Mouse (Mus musculus) neutrophil, adult 5-6 weeks (primary cell): Measurements from ENCODE around the gene Borcs6. TPM values are rescaled to one million over a fixed set of nuclear protein-coding genes. Genes with fewer than 3 reads are reported as not detected.
"Not testable (repeated sequence)": the region's sequence is repeated elsewhere in the genome, so short reads cannot be mapped to it uniquely, and the experiment has no call there.

Experiments
- ATAC-seq: fragments of 151-379, 151-347 bp; 2 replicates; pipeline ENCODE4 v1.8.0; 2017; ENCODE audit warnings: mild to moderate bottlenecking, moderate TSS enrichment; ENCODE audit not compliant: insufficient number of reproducible peaks, poor library complexity, low FRiP score, severe bottlenecking; ENCODE audit errors: extremely low read depth
- total RNA-seq: library from RNA; stranded (forward); fragments of 200-1000 nt; gene quantifications from 2 replicates; pipeline ENCODE4 v1.2.3, GENCODE M21; 2017

Gene Borcs6
- total RNA-seq, 1 experiment from 2014 or later: 28.4 TPM

- no peak for ATAC-seq
These were observed 22.1 kb downstream of the Borcs6 start for GRCm38 (mm10) chr11:69081613-69082012.

- no peak for ATAC-seq
These were observed 26.1 kb downstream of the Borcs6 start for GRCm38 (mm10) chr11:69085608-69086007.

GRCm38 (mm10) chr11:69086390-69086789, 26.9 kb downstream of the Borcs6 start:
- ATAC-seq: no peak

GRCm38 (mm10) chr11:69087082-69087481, 27.6 kb downstream of the Borcs6 start:
- ATAC-seq: no peak

- no peak for ATAC-seq
These were observed 28.1 kb downstream of the Borcs6 start for GRCm38 (mm10) chr11:69087597-69087996.

GRCm38 (mm10) chr11:69088103-69088855, 28.8 kb downstream of the Borcs6 start, which contains the start of gene Vamp2:
Vamp2 (plus strand) TSS chr11:69088490.
- ATAC-seq: peak; percentile 59

GRCm38 (mm10) chr11:69088856-69089615, 29.5 kb downstream of the Borcs6 start:
- no peak for ATAC-seq

GRCm38 (mm10) chr11:69089616-69090290, 30.2 kb downstream of the Borcs6 start:
- ATAC-seq: no peak

GRCm38 (mm10) chr11:69090367-69090766, 30.9 kb downstream of the Borcs6 start:
- ATAC-seq: no peak

GRCm38 (mm10) chr11:69091566-69092385, 32.3 kb downstream of the Borcs6 start:
- ATAC-seq: no peak

- no peak for ATAC-seq
These were observed 32.9 kb downstream of the Borcs6 start for GRCm38 (mm10) chr11:69092386-69092751.

- ATAC-seq: no peak
These were observed 33.4 kb downstream of the Borcs6 start for GRCm38 (mm10) chr11:69092871-69093270.

GRCm38 (mm10) chr11:69093856-69094255, 34.3 kb downstream of the Borcs6 start:
- not testable (repeated sequence) for ATAC-seq

- ATAC-seq: peak; percentile 66
These were observed 35.3 kb downstream of the Borcs6 start, which contains the start of gene Per1 for GRCm38 (mm10) chr11:69094697-69095429. Per1 (plus strand) TSS chr11:69095217.

- ATAC-seq: no peak
These were observed 36.2 kb downstream of the Borcs6 start for GRCm38 (mm10) chr11:69095511-69096231.

- ATAC-seq: no peak
These were observed 37.0 kb downstream of the Borcs6 start for GRCm38 (mm10) chr11:69096360-69096986.
